Comparison of ENCODE assay signal across 20 mouse cellular contexts in the genomic region with DNA sequence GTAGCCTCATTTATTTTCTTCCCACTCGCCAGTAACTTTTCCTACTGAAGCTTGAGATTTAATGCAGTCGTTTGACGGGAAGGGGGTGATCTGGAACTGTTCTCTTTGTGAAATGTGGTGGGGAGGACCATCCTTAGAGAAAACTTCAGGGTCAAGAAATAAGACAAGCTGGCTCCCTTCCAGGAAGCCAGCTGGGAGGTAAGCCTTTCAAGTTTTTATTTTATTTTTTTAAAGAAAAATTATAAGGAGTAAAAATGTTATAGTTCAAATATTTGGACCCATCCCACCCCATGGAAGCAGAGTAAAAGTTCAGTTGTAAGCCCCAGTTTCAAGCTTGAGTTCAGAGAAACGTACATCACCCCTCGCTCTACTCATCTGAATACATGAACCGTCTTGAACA.
DNase-seq lines count a peak whose midpoint lies in the region; ATAC-seq and TF ChIP-seq lines count a peak whose summit lies in the region.
"Had no signal": no experiment of that assay in that cellular context is flagged by ENCODE, and none has a peak within 500 bp of the region (broad histone marks: within the 10 kb centered on the region; RNA-seq: fewer than 3 reads in every experiment).

No protein-coding gene starts in this region.

- H3K9ac ChIP-seq in kidney, postnatal 0 days (ENCODE audit: low read depth, low read length), result no peak overlapping the region
- H3K9ac ChIP-seq in lung, embryonic 14.5 days, result no peak overlapping the region
- H3K9ac ChIP-seq: embryonic facial prominence, embryonic 13.5 days; embryonic facial prominence, embryonic 15.5 days; forebrain, embryonic 13.5 days; forebrain, embryonic 15.5 days had no signal

- no peak for TF ChIP-seq CTCF in kidney, postnatal 0 days (IDR thresholded peaks at IDR 0.05; ENCODE audit: low read depth)
- TF ChIP-seq CTCF in lung, embryonic 14.5 days (IDR thresholded peaks at IDR 0.05; ENCODE audit: low read depth), result no peak
- no peak for TF ChIP-seq CTCF in embryonic fibroblast, embryonic 13.5 days (IDR thresholded peaks at IDR 0.05; ENCODE audit: borderline replicate concordance, insufficient read depth, low read length)

- H3K4me2 ChIP-seq in kidney, postnatal 0 days (ENCODE audit: low read length), result no peak overlapping the region
- H3K4me2 ChIP-seq in lung, embryonic 14.5 days, result no peak overlapping the region
- H3K4me2 ChIP-seq: embryonic facial prominence, embryonic 13.5 days; embryonic facial prominence, embryonic 15.5 days; forebrain, embryonic 13.5 days; forebrain, embryonic 15.5 days had no signal

- ATAC-seq in kidney, postnatal 0 days (replicated peaks; ENCODE audit: low FRiP score, low read depth), result no peak
- ATAC-seq in lung, embryonic 14.5 days (ENCODE audit: insufficient read depth), result no peak
- ATAC-seq: forebrain, embryonic 13.5 days; forebrain, embryonic 15.5 days had no signal

- no peak overlapping the region for H3K4me3 ChIP-seq in kidney, postnatal 0 days (replicated peaks; ENCODE audit: low read depth, low read length)
- no peak overlapping the region for H3K4me3 ChIP-seq in lung, embryonic 14.5 days (ENCODE audit: low read depth, low read length)
- no peak overlapping the region for H3K4me3 ChIP-seq in embryonic fibroblast, embryonic 13.5 days (ENCODE audit: insufficient read depth, low read length)
- H3K4me3 ChIP-seq: embryonic facial prominence, embryonic 13.5 days; embryonic facial prominence, embryonic 15.5 days; forebrain, embryonic 13.5 days; forebrain, embryonic 15.5 days had no signal

- H3K4me1 ChIP-seq in kidney, postnatal 0 days (replicated peaks; ENCODE audit: insufficient read depth, low read length), result no peaks in the 10 kb centered on the region
- 0 out of 2 replicates have a peak, but pooled peaks cover 7% of the 10 kb centered on the region for H3K4me1 ChIP-seq in lung, embryonic 14.5 days (ENCODE audit: insufficient read depth)
- H3K4me1 ChIP-seq in embryonic fibroblast, embryonic 13.5 days (ENCODE audit: control insufficient read depth, insufficient read depth, low read length), result peaks cover 8% of the 10 kb centered on the region
- H3K4me1 ChIP-seq: embryonic facial prominence, embryonic 15.5 days; forebrain, embryonic 13.5 days; forebrain, embryonic 15.5 days had no signal

- 42% methylated on average over 6 of the region's 6 CpGs for WGBS in kidney, postnatal 0 days
- WGBS in lung, embryonic 14.5 days, result 32% methylated on average over 6 of the region's 6 CpGs

- H3K27ac ChIP-seq in kidney, postnatal 0 days, result no peak overlapping the region
- no peak overlapping the region for H3K27ac ChIP-seq in lung, embryonic 14.5 days (ENCODE audit: low read depth)
- H3K27ac ChIP-seq in embryonic fibroblast, embryonic 13.5 days (ENCODE audit: insufficient read depth, low read length), result peak overlapping the region; percentile 95
- H3K27ac ChIP-seq: embryonic facial prominence, embryonic 13.5 days; embryonic facial prominence, embryonic 15.5 days; forebrain, embryonic 13.5 days; forebrain, embryonic 15.5 days had no signal

- intact Hi-C loops in left cerebral cortex, postnatal 10 days (cut with DNase I), result no loop called here

- no peaks in the 10 kb centered on the region for H3K27me3 ChIP-seq in kidney, postnatal 0 days (ENCODE audit: insufficient read depth, low read length)
- no peaks in the 10 kb centered on the region for H3K27me3 ChIP-seq in lung, embryonic 14.5 days (ENCODE audit: insufficient read depth, low read length)
- H3K27me3 ChIP-seq: embryonic facial prominence, embryonic 13.5 days; embryonic facial prominence, embryonic 15.5 days; forebrain, embryonic 13.5 days; forebrain, embryonic 15.5 days had no signal

- H3K36me3 ChIP-seq in kidney, postnatal 0 days (ENCODE audit: insufficient read depth, low read length), result peaks cover 17% of the 10 kb centered on the region
- peaks cover 26% of the 10 kb centered on the region for H3K36me3 ChIP-seq in lung, embryonic 14.5 days (ENCODE audit: insufficient read depth)

- no peaks in the 10 kb centered on the region for H3K9me3 ChIP-seq in kidney, postnatal 0 days (replicated peaks; ENCODE audit: low read length)
- peaks cover 3% of the 10 kb centered on the region; the same call in 1 of the 2 replicates for H3K9me3 ChIP-seq in lung, embryonic 14.5 days (ENCODE audit: low read depth, low read length)
- H3K9me3 ChIP-seq: embryonic facial prominence, embryonic 13.5 days; embryonic facial prominence, embryonic 15.5 days; forebrain, embryonic 13.5 days; forebrain, embryonic 15.5 days had no signal

- TF ChIP-seq POLR2A in embryonic fibroblast, embryonic 13.5 days (IDR thresholded peaks at IDR 0.05; ENCODE audit: low read depth, low read length), result no peak

- DNase-seq in kidney, postnatal 0 days (ENCODE audit: low spot score), result peak; percentile 69
- no peak for DNase-seq in kidney, adult 11 months
- peak; percentile 78 for DNase-seq in lung, embryonic 14.5 days
- no peak for DNase-seq in lung, adult 18-20 months
- no peak for DNase-seq in left cerebral cortex, postnatal 10 days (ENCODE audit: extremely low spot score in 1 of 2, low spot score in 2 of 2)
- DNase-seq: adrenal gland, adult 2 months; adrenal gland, postnatal 10 days; adrenal gland, postnatal 25 days; cerebellum, adult 11 months; cerebellum, adult 18-20 months; cerebellum, adult 8-10 months; cerebellum, adult 9-11 months; cerebellum, postnatal 14 days; cerebellum, postnatal 36 days; embryo, embryonic 11 days had no signal

Comparison
In these comparisons a context has a peak if more than half of its experiments do, and no peak if none do; other contexts are left out.
1. DNase-seq: peak in kidney, postnatal 0 days (single experiment) and lung, embryonic 14.5 days (single experiment); none in kidney, adult 11 months (single experiment), lung, adult 18-20 months (0 of 2) and left cerebral cortex, postnatal 10 days (0 of 2).